Mouse (Mus musculus): Measurements from ENCODE around the gene Fam118b. TPM values are rescaled to one million over a fixed set of nuclear protein-coding genes. Genes with fewer than 3 reads are reported as not detected.

Gene Fam118b
- total and polyA plus RNA-seq, 3 experiments: 23.4 to 30.9 TPM; not detected in 1

- Histone ChIP-seq H3K4me3 (ENCODE audit: control insufficient read depth in 1 of 2, insufficient read depth in 1 of 2, low read depth in 2 of 2, low read length in 2 of 2) (no peak overlapping the region), H3K27ac (ENCODE audit: control insufficient read depth, low read depth, low read length) (no peak overlapping the region), H3K9ac (ENCODE audit: control insufficient read depth, low read depth, low read length, poor library complexity, severe bottlenecking) (no peak overlapping the region), H3K27me3 (ENCODE audit: control insufficient read depth in 1 of 2, insufficient read depth in 2 of 2, low read length in 2 of 2) (no peaks in the 10 kb centered on the region), H3K79me2 (ENCODE audit: control insufficient read depth, insufficient read depth, low read length, poor library complexity) (no peaks in the 10 kb centered on the region), H3K9me3 (replicated peaks; ENCODE audit: insufficient read depth, low read length) (no peaks in the 10 kb centered on the region), H3K36me3 (ENCODE audit: control insufficient read depth in 1 of 2, insufficient read depth in 2 of 2, low read length in 2 of 2) (no peaks in the 10 kb centered on the region), H3K4me1 (ENCODE audit: control insufficient read depth in 1 of 2, insufficient read depth in 2 of 2, low read length in 2 of 2) (no peaks in the 10 kb centered on the region)
- TF ChIP-seq EP300 (IDR thresholded peaks at IDR 0.05; ENCODE audit: low read depth in 1 of 2, low read length in 2 of 2) (no peak), CTCF (IDR thresholded peaks at IDR 0.05 in 2 of 3, conservative IDR thresholded peaks at IDR 0.05 in 1 of 3; ENCODE audit: control insufficient read depth in 1 of 3, insufficient read depth in 1 of 3, low read depth in 2 of 3, low read length in 3 of 3, poor library complexity in 1 of 3, severe bottlenecking in 1 of 3) (no peak), TBP (IDR thresholded peaks at IDR 0.05; ENCODE audit: low read depth, low read length) (no peak), ZC3H11A (IDR thresholded peaks at IDR 0.05; ENCODE audit: low read depth, low read length) (no peak), BHLHE40 (IDR thresholded peaks at IDR 0.05; ENCODE audit: borderline replicate concordance, low read depth, low read length) (no peak), HCFC1 (IDR thresholded peaks at IDR 0.05; ENCODE audit: low read depth, low read length) (no peak), GABPA (IDR thresholded peaks at IDR 0.05; ENCODE audit: low read depth, low read length) (no peak), POLR2A (IDR thresholded peaks at IDR 0.05; ENCODE audit: control insufficient read depth in 1 of 2, insufficient read depth in 1 of 2, low read depth in 1 of 2, low read length in 2 of 2, poor library complexity in 1 of 2) (no peak), USF1 (IDR thresholded peaks at IDR 0.05; ENCODE audit: low read depth, low read length) (no peak), ETS1 (IDR thresholded peaks at IDR 0.05; ENCODE audit: low read depth, low read length) (no peak), MYC (IDR thresholded peaks at IDR 0.05; ENCODE audit: low read depth, low read length) (no peak), CHD2 (IDR thresholded peaks at IDR 0.05; ENCODE audit: low read length) (no peak)
- DNase-seq (ENCODE audit: low read depth, low spot score): no peak
Measured at GRCm38 (mm10) chr9:35283415-35284069, 15.9 kb upstream of the Fam118b start.

GRCm38 (mm10) chr9:35282851-35283200 lies 15.2 kb upstream of the Fam118b start:
- no peak for DNase-seq (ENCODE audit: low read depth, low spot score)
- Histone ChIP-seq H3K27me3 (ENCODE audit: control insufficient read depth in 1 of 2, insufficient read depth in 2 of 2, low read length in 2 of 2) (no peaks in the 10 kb centered on the region), H3K27ac (ENCODE audit: control insufficient read depth, low read depth, low read length) (no peak overlapping the region), H3K4me1 (ENCODE audit: control insufficient read depth in 1 of 2, insufficient read depth in 2 of 2, low read length in 2 of 2) (no peaks in the 10 kb centered on the region), H3K4me3 (ENCODE audit: control insufficient read depth in 1 of 2, insufficient read depth in 1 of 2, low read depth in 2 of 2, low read length in 2 of 2) (no peak overlapping the region), H3K36me3 (ENCODE audit: control insufficient read depth in 1 of 2, insufficient read depth in 2 of 2, low read length in 2 of 2) (no peaks in the 10 kb centered on the region), H3K9me3 (replicated peaks; ENCODE audit: insufficient read depth, low read length) (no peaks in the 10 kb centered on the region), H3K79me2 (ENCODE audit: control insufficient read depth, insufficient read depth, low read length, poor library complexity) (no peaks in the 10 kb centered on the region), H3K9ac (ENCODE audit: control insufficient read depth, low read depth, low read length, poor library complexity, severe bottlenecking) (no peak overlapping the region)
- TF ChIP-seq KAT2A (conservative IDR thresholded peaks at IDR 0.05; ENCODE audit: low read depth, low read length) (no peak), POLR2AphosphoS5 (IDR thresholded peaks at IDR 0.05; ENCODE audit: borderline replicate concordance, low read depth, low read length) (no peak), USF2 (IDR thresholded peaks at IDR 0.05; ENCODE audit: borderline replicate concordance in 1 of 2, insufficient read depth in 1 of 2, low read depth in 1 of 2, low read length in 2 of 2) (no peak), ZC3H11A (IDR thresholded peaks at IDR 0.05; ENCODE audit: low read depth, low read length) (no peak), EP300 (IDR thresholded peaks at IDR 0.05; ENCODE audit: low read depth in 1 of 2, low read length in 2 of 2) (no peak), USF1 (IDR thresholded peaks at IDR 0.05; ENCODE audit: low read depth, low read length) (no peak), HCFC1 (IDR thresholded peaks at IDR 0.05; ENCODE audit: low read depth, low read length) (no peak), GATA1 (IDR thresholded peaks at IDR 0.05; ENCODE audit: low read depth, low read length) (no peak), ZMIZ1 (IDR thresholded peaks at IDR 0.05; ENCODE audit: low read depth, low read length) (no peak), ETS1 (IDR thresholded peaks at IDR 0.05; ENCODE audit: low read depth, low read length) (no peak), JUND (IDR thresholded peaks at IDR 0.05; ENCODE audit: low read depth, low read length) (no peak), POLR2AphosphoS2 (IDR thresholded peaks at IDR 0.05; ENCODE audit: low read length) (no peak), CHD2 (IDR thresholded peaks at IDR 0.05; ENCODE audit: low read length) (no peak), MYC (IDR thresholded peaks at IDR 0.05; ENCODE audit: low read depth, low read length) (no peak), RAD21 (IDR thresholded peaks at IDR 0.05; ENCODE audit: low read depth, low read length) (no peak), CHD1 (IDR thresholded peaks at IDR 0.05; ENCODE audit: low read depth, low read length) (no peak)
